Mouse (Mus musculus) lung, adult 2 months (tissue): ENCODE data around the gene Bcl11a. TPM values are rescaled to one million over a fixed set of nuclear protein-coding genes. Genes with fewer than 3 reads are reported as not detected.

Experiments used
- DNase-seq: peaks from one replicate; pipeline ENCODE4 v3.0.0; 2022
- H3K4me1 ChIP-seq: fragments of 200-500 bp; 2 replicates; pipeline ENCODE4 v1.6.1; 2011; ENCODE audit warnings: low read length; ENCODE audit not compliant: control insufficient read depth, insufficient read depth
- H3K4me3 ChIP-seq: fragments of 200-500 bp; replicated peaks from 2 replicates; pipeline ENCODE3; 2011; ENCODE audit warnings: low read depth, mild to moderate bottlenecking, control low read depth, low read length; ENCODE audit errors: extremely low read depth
- CTCF ChIP-seq: fragments of 200-500 bp; IDR thresholded peaks from 2 replicates; pipeline ENCODE4 v1.5.1; 2011; ENCODE audit warnings: mild to moderate bottlenecking, low read length, control low read depth; ENCODE audit not compliant: insufficient read depth
- POLR2A ChIP-seq: fragments of 200-500 bp; IDR thresholded peaks from 2 replicates; pipeline ENCODE4 v1.6.1; 2011; ENCODE audit warnings: low read depth, mild to moderate bottlenecking, control low read depth, low read length, borderline replicate concordance; ENCODE audit errors: extremely low read depth
- WGBS: fragments of 180-500 bp; shearing (Covaris S2); methylation state at CpG from one replicate; pipeline ENCODE4 v1.1.7; 2018; 5-methylcytosine and 5-hydroxymethylcytosine counted together
- polyA plus RNA-seq: library from polyadenylated mRNA; depleted of rRNA; stranded (reverse); fragments of >200 nt; gene quantifications from 2 replicates; pipeline ENCODE4 v1.2.3, GENCODE M21; 2012

Gene Bcl11a
- polyA plus RNA-seq, 1 experiment = 1.5 TPM

GRCm38 (mm10) chr11:24184932-24185331 lies 107.1 kb downstream of the Bcl11a start:
- DNase-seq = no peak
- WGBS = 57% methylated on average over 5 of the region's 5 CpGs
- TF ChIP-seq CTCF (no peak), POLR2A (no peak)
- no peak overlapping the region for H3K4me3 ChIP-seq
- no peaks in the 10 kb centered on the region for H3K4me1 ChIP-seq

GRCm38 (mm10) chr11:24190411-24190810 lies 112.6 kb downstream of the Bcl11a start:
- no peak for DNase-seq
- TF ChIP-seq POLR2A (no peak), CTCF (no peak)
- 65% methylated on average over 3 of the region's 3 CpGs for WGBS
- Histone ChIP-seq H3K4me1 (no peaks in the 10 kb centered on the region), H3K4me3 (no peak overlapping the region)

GRCm38 (mm10) chr11:24196460-24197190 lies 118.8 kb downstream of the Bcl11a start:
- no peak for DNase-seq
- 75% methylated on average over 4 of the region's 4 CpGs for WGBS

GRCm38 (mm10) chr11:24197424-24197823 lies 119.6 kb downstream of the Bcl11a start:
- no peak for TF ChIP-seq POLR2A
- TF ChIP-seq CTCF = no peak
- DNase-seq = no peak
- H3K4me1 ChIP-seq = no peaks in the 10 kb centered on the region
- H3K4me3 ChIP-seq = no peak overlapping the region
- WGBS = 79% methylated on average over 1 of the region's 1 CpGs

More at GRCm38 (mm10) chr11:24196460-24197190, 118.8 kb downstream of the Bcl11a start:
- H3K4me1 ChIP-seq = no peaks in the 10 kb centered on the region
- no peak overlapping the region for H3K4me3 ChIP-seq
- TF ChIP-seq POLR2A (no peak), CTCF (no peak)

- Histone ChIP-seq H3K4me3 (no peak overlapping the region), H3K4me1 (no peaks in the 10 kb centered on the region)
- no peak for DNase-seq
- TF ChIP-seq POLR2A (no peak), CTCF (no peak)
- WGBS = 78% methylated on average over 3 of the region's 3 CpGs
Measured at GRCm38 (mm10) chr11:24199560-24199959, 121.7 kb downstream of the Bcl11a start.

GRCm38 (mm10) chr11:24200310-24200709 lies 122.5 kb downstream of the Bcl11a start:
- Histone ChIP-seq H3K4me1 (no peaks in the 10 kb centered on the region), H3K4me3 (no peak overlapping the region)
- no peak for TF ChIP-seq POLR2A
- no peak for TF ChIP-seq CTCF
- no peak for DNase-seq
- WGBS = 72% methylated on average over 5 of the region's 5 CpGs

GRCm38 (mm10) chr11:24201223-24201622 lies 123.4 kb downstream of the Bcl11a start:
- no peak for TF ChIP-seq CTCF
- no peak for TF ChIP-seq POLR2A

GRCm38 (mm10) chr11:24202641-24203361 lies 124.9 kb downstream of the Bcl11a start:
- Histone ChIP-seq H3K4me1 (no peaks in the 10 kb centered on the region), H3K4me3 (no peak overlapping the region)
- WGBS = 26% methylated on average over 7 of the region's 7 CpGs
- TF ChIP-seq POLR2A (no peak), CTCF (no peak)
- DNase-seq = no peak

More at GRCm38 (mm10) chr11:24201223-24201622, 123.4 kb downstream of the Bcl11a start:
- no peak overlapping the region for H3K4me3 ChIP-seq
- WGBS = 87% methylated on average over 4 of the region's 4 CpGs
- DNase-seq = no peak
- no peaks in the 10 kb centered on the region for H3K4me1 ChIP-seq

GRCm38 (mm10) chr11:24203489-24203888 lies 125.6 kb downstream of the Bcl11a start:
- WGBS = 73% methylated on average over 1 of the region's 1 CpGs
- DNase-seq = no peak
- Histone ChIP-seq H3K4me1 (no peaks in the 10 kb centered on the region), H3K4me3 (no peak overlapping the region)
- no peak for TF ChIP-seq CTCF
- no peak for TF ChIP-seq POLR2A
